Comparison of ENCODE assay signal across 10 mouse cellular contexts in genomic region chrY:1244421-1244820, GRCm38 (mm10). TPM values are rescaled to one million over a fixed set of nuclear protein-coding genes. Genes with fewer than 3 reads are reported as not detected.
DNase-seq lines count a peak whose midpoint lies in the region; ATAC-seq lines count a peak whose summit lies in the region.
"Had no signal": no experiment of that assay in that cellular context is flagged by ENCODE, and none has a peak within 500 bp of the region (broad histone marks: within the 10 kb centered on the region; RNA-seq: fewer than 3 reads in every experiment).

No protein-coding gene starts in this region.

- DNase-seq in kidney, postnatal 14 days, result no peak
- DNase-seq in c-Kit-negative CD71-positive TER-119-positive erythroid progenitor cells, embryonic 14.5 days (ENCODE audit: low read depth, low spot score), result peak; percentile 0
- DNase-seq in urinary bladder, postnatal 4 days (ENCODE audit: low spot score in 2 of 2), result no peak
- no peak for DNase-seq in layer of hippocampus, postnatal 10 days (ENCODE audit: low spot score in 2 of 2)
- no peak for DNase-seq in kidney, postnatal 4 days
- DNase-seq: cerebellum, adult 9-10 months had no signal

- peak overlapping the region; percentile 26; the same call in 1 of the 2 replicates for H3K4me2 ChIP-seq in kidney, embryonic 14.5 days (replicated peaks; ENCODE audit: low read depth, low read length)
- H3K4me2 ChIP-seq in hindbrain, embryonic 15.5 days, result peak overlapping the region; percentile 52
- peak overlapping the region; percentile 47 for H3K4me2 ChIP-seq in midbrain, embryonic 13.5 days (replicated peaks)

- 63% methylated on average over 3 of the region's 5 CpGs for WGBS in kidney, embryonic 14.5 days
- 59% methylated on average over 5 of the region's 5 CpGs for WGBS in hindbrain, embryonic 15.5 days
- 64% methylated on average over 5 of the region's 5 CpGs for WGBS in midbrain, embryonic 13.5 days

- no peaks in the 10 kb centered on the region for H3K27me3 ChIP-seq in kidney, embryonic 14.5 days (ENCODE audit: control insufficient read depth, insufficient read depth, low read length)
- no peaks in the 10 kb centered on the region for H3K27me3 ChIP-seq in hindbrain, embryonic 15.5 days
- H3K27me3 ChIP-seq in midbrain, embryonic 13.5 days, result no peaks in the 10 kb centered on the region

- peak overlapping the region; percentile 41 for H3K4me3 ChIP-seq in kidney, embryonic 14.5 days (ENCODE audit: low read length)
- peak overlapping the region; percentile 45 for H3K4me3 ChIP-seq in hindbrain, embryonic 15.5 days
- peak overlapping the region; percentile 45 for H3K4me3 ChIP-seq in midbrain, embryonic 13.5 days (replicated peaks)

- H3K4me1 ChIP-seq in kidney, embryonic 14.5 days (ENCODE audit: control insufficient read depth, insufficient read depth, low read length), result no peaks in the 10 kb centered on the region
- no peaks in the 10 kb centered on the region for H3K4me1 ChIP-seq in hindbrain, embryonic 15.5 days (replicated peaks)
- no peaks in the 10 kb centered on the region for H3K4me1 ChIP-seq in midbrain, embryonic 13.5 days (replicated peaks)

- ATAC-seq in kidney, embryonic 14.5 days (ENCODE audit: low FRiP score, low TSS enrichment), result no peak
- ATAC-seq in hindbrain, embryonic 15.5 days (ENCODE audit: low FRiP score, low read depth), result no peak
- ATAC-seq in midbrain, embryonic 13.5 days, result no peak

- no peak overlapping the region for H3K27ac ChIP-seq in kidney, embryonic 14.5 days (ENCODE audit: low read depth, low read length)
- H3K27ac ChIP-seq in hindbrain, embryonic 15.5 days (replicated peaks), result no peak overlapping the region
- H3K27ac ChIP-seq in midbrain, embryonic 13.5 days, result no peak overlapping the region

- no peaks in the 10 kb centered on the region for H3K9me3 ChIP-seq in kidney, embryonic 14.5 days (ENCODE audit: control insufficient read depth, low read length)
- no peaks in the 10 kb centered on the region for H3K9me3 ChIP-seq in hindbrain, embryonic 15.5 days
- no peaks in the 10 kb centered on the region for H3K9me3 ChIP-seq in midbrain, embryonic 13.5 days

- no peaks in the 10 kb centered on the region for H3K36me3 ChIP-seq in kidney, embryonic 14.5 days (ENCODE audit: control insufficient read depth, insufficient read depth, low read length)
- no peaks in the 10 kb centered on the region for H3K36me3 ChIP-seq in hindbrain, embryonic 15.5 days
- no peaks in the 10 kb centered on the region for H3K36me3 ChIP-seq in midbrain, embryonic 13.5 days

- no peak overlapping the region for H3K9ac ChIP-seq in kidney, embryonic 14.5 days (ENCODE audit: low read depth, low read length)
- H3K9ac ChIP-seq in hindbrain, embryonic 15.5 days, result no peak overlapping the region
- no peak overlapping the region for H3K9ac ChIP-seq in midbrain, embryonic 13.5 days (replicated peaks)

RNA-seq across cellular contexts. Expression of gene Uty, which starts 1.1 kb away (rescaled TPM):
- 0.07 and 31.0 TPM in 2 replicates for polyA plus RNA-seq in kidney, embryonic 14.5 days (2014; fragmentation: Nextera tagmentation; extraction: Ambion mirVana)
- 7.6 and 8.2 TPM in 2 replicates for polyA plus RNA-seq in hindbrain, embryonic 15.5 days (2015; fragmentation: Nextera tagmentation; extraction: Ambion mirVana)
- polyA plus RNA-seq in midbrain, embryonic 13.5 days (2015; fragmentation: Nextera tagmentation; extraction: Ambion mirVana), result 9.0 and 14.5 TPM in 2 replicates
- 10 to 100 TPM in 1 of 2 experiments, not detected in 1; 23.8 TPM for total RNA-seq in layer of hippocampus, postnatal 10 days (2021)
- polyA plus RNA-seq: large intestine, adult 2 months had no signal

RNA-seq across cellular contexts. Expression of gene Ddx3y, which starts 42.0 kb away (rescaled TPM):
- polyA plus RNA-seq in kidney, embryonic 14.5 days (2014; fragmentation: Nextera tagmentation; extraction: Ambion mirVana), result 47.8 TPM in 1 of 2 replicates, not detected in the other
- polyA plus RNA-seq in hindbrain, embryonic 15.5 days (2015; fragmentation: Nextera tagmentation; extraction: Ambion mirVana), result 15.8 and 18.2 TPM in 2 replicates
- 12.0 and 23.4 TPM in 2 replicates for polyA plus RNA-seq in midbrain, embryonic 13.5 days (2015; fragmentation: Nextera tagmentation; extraction: Ambion mirVana)
- total RNA-seq in layer of hippocampus, postnatal 10 days (2021), result 10 to 100 TPM in 1 of 2 experiments, not detected in 1; 58.5 TPM
- polyA plus RNA-seq: large intestine, adult 2 months had no signal
